ENCODE assay signal across 12 mouse cellular contexts in genomic region chr13:91661068-91661795, GRCm38 (mm10).
"Had no signal": no experiment of that assay in that cellular context is flagged by ENCODE, and none has a peak within 500 bp of the region (broad histone marks: within the 10 kb centered on the region; RNA-seq: fewer than 3 reads in every experiment).

No protein-coding gene starts in this region.

- H3K4me2 ChIP-seq: intestine, embryonic 15.5 days; liver, embryonic 13.5 days; midbrain, embryonic 13.5 days; stomach, embryonic 15.5 days had no signal

- H3K4me3 ChIP-seq: intestine, embryonic 15.5 days; layer of hippocampus, adult 2 months; limb, embryonic 10.5 days; liver, embryonic 13.5 days; midbrain, embryonic 13.5 days; stomach, embryonic 15.5 days had no signal

- H3K36me3 ChIP-seq: intestine, embryonic 15.5 days; liver, embryonic 13.5 days; midbrain, embryonic 13.5 days; stomach, embryonic 15.5 days had no signal

- H3K9me3 ChIP-seq: intestine, embryonic 15.5 days; limb, embryonic 10.5 days; liver, embryonic 13.5 days; midbrain, embryonic 13.5 days; stomach, embryonic 15.5 days had no signal

- H3K4me1 ChIP-seq: intestine, embryonic 15.5 days; limb, embryonic 10.5 days; liver, embryonic 13.5 days; midbrain, embryonic 13.5 days; stomach, embryonic 15.5 days had no signal

- H3K9ac ChIP-seq: intestine, embryonic 15.5 days; liver, embryonic 13.5 days; liver, postnatal 0 days; midbrain, embryonic 13.5 days; stomach, embryonic 15.5 days had no signal

- ATAC-seq: intestine, embryonic 15.5 days; liver, postnatal 0 days; midbrain, embryonic 13.5 days had no signal

- DNase-seq: kidney, postnatal 10 days; kidney, postnatal 4 days; liver, embryonic 13.5 days; liver, postnatal 0 days; lung, postnatal 36 days; right cerebral cortex, postnatal 14 days; thymus, postnatal 36 days had no signal

- H3K27me3 ChIP-seq: intestine, embryonic 15.5 days; liver, embryonic 13.5 days; midbrain, embryonic 13.5 days; stomach, embryonic 15.5 days had no signal

- H3K27ac ChIP-seq: intestine, embryonic 15.5 days; layer of hippocampus, adult 2 months; limb, embryonic 10.5 days; liver, embryonic 13.5 days; midbrain, embryonic 13.5 days; stomach, embryonic 15.5 days had no signal
